Mouse (Mus musculus): ENCODE data around the gene Prex1.

Prex1 gene

DNA sequence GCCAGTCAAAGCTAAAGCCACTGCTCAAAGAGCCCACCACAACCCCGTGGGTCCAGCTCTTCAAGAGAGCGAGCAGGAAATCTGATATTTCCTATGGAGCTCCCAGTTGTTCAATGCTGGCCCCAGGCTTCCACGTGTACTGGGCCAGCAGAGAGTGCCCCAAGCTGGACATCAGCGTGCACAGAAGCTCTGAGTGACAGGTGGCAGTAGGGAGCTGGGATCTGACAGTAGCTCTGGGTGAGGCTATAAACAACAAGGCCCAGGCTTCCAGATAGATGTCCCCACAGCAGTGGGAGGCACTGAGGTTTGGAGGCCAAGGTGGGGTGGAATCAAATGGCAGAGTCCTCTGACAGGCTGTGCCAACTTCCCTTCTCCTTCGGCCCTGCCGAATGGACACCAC, 107.6 kb downstream of the Prex1 start:
- DNase-seq (ENCODE audit: low spot score), result no peak

DNA sequence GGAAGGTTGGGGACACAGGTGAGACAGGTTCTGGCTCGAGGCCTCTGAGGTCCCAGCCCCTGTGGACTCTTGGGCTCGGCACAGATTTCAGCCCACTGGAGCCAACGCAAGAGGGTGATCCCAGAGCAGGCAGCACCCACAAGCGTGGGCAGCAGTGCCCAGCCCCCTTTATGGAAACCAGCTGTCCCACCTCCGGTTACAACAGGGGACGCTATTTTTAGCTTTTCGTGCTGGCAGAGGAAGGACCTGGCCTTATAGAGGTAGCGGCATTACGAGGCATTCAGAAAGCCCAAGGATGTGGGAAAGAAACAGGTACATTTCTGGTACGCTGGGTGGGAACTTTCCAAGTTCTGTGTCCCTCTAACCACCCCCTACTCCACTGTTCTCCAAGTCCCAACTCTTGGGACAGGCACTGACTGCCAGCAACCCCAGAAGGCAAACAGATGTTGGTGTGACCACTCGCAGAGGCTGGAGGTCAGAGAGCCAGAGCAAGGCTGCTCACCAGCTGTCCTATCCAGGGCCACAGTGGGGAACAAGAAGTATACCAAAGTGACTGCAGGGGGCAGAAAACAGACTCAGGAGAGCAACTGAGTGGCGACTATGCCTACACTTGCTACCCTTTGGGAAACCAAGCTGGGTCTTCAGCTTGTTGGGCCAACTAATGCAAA, 108.3 kb downstream of the Prex1 start:
- DNase-seq (ENCODE audit: low spot score), result no peak

DNA sequence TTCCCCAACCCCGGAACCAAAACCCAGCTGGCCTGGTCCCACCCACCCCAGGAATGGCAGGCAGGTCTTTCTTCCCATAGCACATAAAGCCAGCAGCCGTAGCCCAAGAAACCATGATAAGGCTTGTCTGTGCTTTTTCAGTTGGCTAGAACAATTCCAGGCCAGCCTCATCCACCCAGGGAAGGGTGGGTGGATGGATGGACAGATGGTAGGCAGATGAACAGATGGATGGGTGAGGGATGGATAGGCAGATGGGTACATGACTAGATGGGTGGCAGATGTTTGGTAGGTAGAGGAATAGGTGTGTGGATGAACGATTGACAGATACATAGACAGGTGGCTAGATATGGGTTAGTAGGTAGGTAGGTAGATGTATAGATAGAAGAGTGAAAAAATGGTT, 110.7 kb downstream of the Prex1 start:
- DNase-seq (ENCODE audit: low spot score), result no peak

DNA sequence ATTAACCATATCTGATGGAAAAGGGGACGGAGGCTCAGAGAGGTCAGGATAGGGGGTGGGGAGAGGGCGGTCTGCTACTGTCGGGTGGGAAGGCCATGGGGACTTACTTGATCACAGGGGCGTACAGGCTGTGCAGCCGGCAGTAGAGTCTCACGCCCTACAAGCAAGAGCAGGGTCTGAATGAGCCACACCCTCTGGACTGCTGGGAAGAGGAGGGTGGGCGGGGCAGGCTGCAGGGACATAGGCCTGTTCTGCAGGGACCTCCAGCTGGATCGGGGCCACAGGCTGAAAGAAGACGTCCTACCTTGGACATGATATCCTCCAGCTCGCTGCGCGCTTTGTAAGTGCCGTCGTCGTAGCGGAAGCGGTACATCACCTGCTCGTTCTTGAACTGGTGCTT, 112.2 kb downstream of the Prex1 start:
- no peak for DNase-seq (ENCODE audit: low spot score)

- peak; percentile 14 for DNase-seq (ENCODE audit: low spot score)
Observed at GRCm38 (mm10) chr2:166598453-166599155, 115.0 kb downstream of the Prex1 start.

GRCm38 (mm10) chr2:166597763-166598162, 115.9 kb downstream of the Prex1 start:
- no peak for DNase-seq (ENCODE audit: low spot score)

- peak; percentile 69 for DNase-seq (ENCODE audit: low spot score)
Observed at GRCm38 (mm10) chr2:166592034-166592912, 121.4 kb downstream of the Prex1 start.

GRCm38 (mm10) chr2:166584491-166584890, 129.1 kb downstream of the Prex1 start:
- peak; percentile 32 for DNase-seq (ENCODE audit: low spot score)

- DNase-seq (ENCODE audit: low spot score), result no peak
Observed at GRCm38 (mm10) chr2:166583292-166583691, 130.3 kb downstream of the Prex1 start.

- no peak for DNase-seq (ENCODE audit: low spot score)
Observed at GRCm38 (mm10) chr2:166581881-166582583, 131.6 kb downstream of the Prex1 start.

DNA sequence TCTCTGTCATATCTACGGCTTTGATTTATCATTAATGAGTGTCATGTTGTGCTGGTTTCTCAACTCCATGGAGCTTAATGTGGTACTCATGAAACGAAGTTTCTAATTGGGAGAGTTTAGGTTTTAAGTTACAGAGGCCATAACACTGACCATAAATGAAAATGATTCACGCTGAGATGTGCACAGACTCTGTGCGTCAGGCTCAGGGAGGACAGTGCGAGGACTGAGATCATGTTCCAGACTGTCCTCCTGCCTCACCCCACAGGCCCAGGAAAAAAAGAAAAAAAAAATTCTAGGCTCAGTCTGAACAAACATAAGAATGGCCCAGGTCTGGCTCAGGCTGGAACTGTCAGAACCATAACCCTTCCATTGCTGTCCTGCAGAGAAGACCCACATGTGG, 133.8 kb downstream of the Prex1 start:
- DNase-seq (ENCODE audit: low spot score), result no peak

DNA sequence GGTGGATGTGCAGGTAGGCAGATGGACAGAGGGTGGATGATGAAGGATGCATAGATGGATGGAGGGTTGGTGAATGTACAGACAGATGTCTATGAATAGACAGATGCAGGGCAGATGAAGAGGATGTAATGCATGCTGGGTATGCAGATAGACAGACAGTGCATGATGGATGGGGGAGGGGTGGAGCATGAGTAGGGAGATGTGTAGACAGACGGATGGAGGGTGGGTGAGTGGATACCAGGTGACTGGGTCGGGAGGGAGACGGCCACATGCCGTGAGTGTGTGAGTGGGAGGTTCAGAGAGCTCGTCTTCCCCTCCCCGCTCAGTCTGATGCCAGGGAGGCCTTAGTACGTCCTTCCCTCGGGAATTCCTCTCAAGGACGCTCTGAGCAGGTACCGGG, 134.3 kb downstream of the Prex1 start:
- DNase-seq (ENCODE audit: low spot score), result no peak

DNA sequence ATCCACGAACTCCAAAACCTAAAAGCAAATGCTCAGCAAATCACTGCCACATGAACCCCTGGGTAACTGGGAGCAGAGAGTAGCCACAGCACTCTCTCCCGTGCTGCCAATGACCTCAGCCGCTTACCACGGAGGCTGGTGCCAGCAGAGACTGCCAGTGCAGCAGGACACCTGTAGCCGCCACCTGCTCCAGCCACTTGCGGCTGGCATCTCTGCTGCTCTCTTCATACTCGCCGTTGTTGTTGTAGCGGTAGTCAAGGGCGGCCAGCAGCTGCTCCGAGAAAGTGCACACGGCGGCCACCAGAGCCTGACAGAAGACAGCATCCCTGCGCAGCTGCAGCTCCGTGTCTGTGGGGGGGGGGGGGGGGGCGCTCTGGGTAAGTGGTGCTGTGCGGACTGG, 138.2 kb downstream of the Prex1 start:
- no peak for DNase-seq (ENCODE audit: low spot score)

GRCm38 (mm10) chr2:166574934-166575333, 138.7 kb downstream of the Prex1 start:
- peak; percentile 74 for DNase-seq (ENCODE audit: low spot score)

GRCm38 (mm10) chr2:166573621-166574020, 140.0 kb downstream of the Prex1 start:
- peak; percentile 34 for DNase-seq (ENCODE audit: low spot score)

- DNase-seq (ENCODE audit: low spot score), result no peak
Observed at GRCm38 (mm10) chr2:166572297-166572696, 141.3 kb downstream of the Prex1 start.

GRCm38 (mm10) chr2:166569182-166569581, 144.4 kb downstream of the Prex1 start:
- DNase-seq (ENCODE audit: low spot score), result no peak

- DNase-seq (ENCODE audit: low spot score), result no peak
Observed at GRCm38 (mm10) chr2:166565503-166565902, 148.1 kb downstream of the Prex1 start.

DNA sequence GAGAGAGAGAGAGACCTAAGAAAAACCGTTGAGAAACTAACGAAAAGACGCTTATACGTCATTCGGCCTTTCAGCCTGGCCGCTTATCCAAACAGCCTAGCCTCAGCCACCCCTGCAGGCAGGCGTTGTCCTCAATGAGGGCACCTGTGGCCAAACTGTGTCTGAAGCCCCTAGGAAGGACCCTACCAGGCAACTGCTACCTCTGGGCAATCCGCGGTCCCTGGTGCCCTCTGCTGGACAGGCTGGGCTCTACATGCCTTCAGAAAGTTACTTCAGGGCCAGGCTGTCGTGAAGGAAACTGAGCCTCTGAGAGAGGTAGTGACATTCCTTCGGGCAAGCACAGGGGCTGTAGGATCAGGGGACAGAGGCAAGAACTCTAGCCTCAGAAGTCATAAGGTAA, 149.2 kb downstream of the Prex1 start:
- peak; percentile 76 for DNase-seq (ENCODE audit: low spot score)

- DNase-seq (ENCODE audit: low spot score), result peak; percentile 84
Observed at GRCm38 (mm10) chr2:166563890-166564289, 149.7 kb downstream of the Prex1 start.

- no peak for DNase-seq (ENCODE audit: low spot score)
Observed at GRCm38 (mm10) chr2:166563076-166563475, 150.6 kb downstream of the Prex1 start.

DNA sequence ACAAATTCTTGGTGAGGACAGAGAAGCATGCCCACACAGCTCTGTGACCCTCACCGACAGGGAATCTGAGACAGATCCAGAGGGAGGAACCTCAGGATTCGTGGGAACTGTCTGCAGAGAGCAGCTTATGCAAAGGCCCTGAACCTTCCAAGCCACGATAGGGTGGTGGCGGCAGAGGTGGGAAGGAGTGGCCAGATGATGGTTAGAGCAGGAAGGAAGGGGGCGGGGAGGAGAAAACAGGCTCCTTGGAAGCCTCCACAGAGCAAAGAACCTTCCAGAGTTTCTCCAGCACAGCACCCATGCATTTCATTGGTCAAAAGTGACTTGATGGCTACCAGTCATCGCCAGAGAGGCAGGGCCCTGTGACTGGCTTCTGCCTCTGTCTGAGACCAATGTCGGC, 151.9 kb downstream of the Prex1 start:
- no peak for DNase-seq (ENCODE audit: low spot score)

All from MN1 (cell line).